Mouse (Mus musculus) adipose tissue, adult 10 weeks (tissue): ENCODE measurements around the gene AI182371. TPM values are rescaled to one million over a fixed set of nuclear protein-coding genes. Genes with fewer than 3 reads are reported as not detected.

Experiments used
- polyA plus RNA-seq: library from polyadenylated mRNA; stranded (reverse); fragments of 350-450 nt; fragmentation: Illumina TruSeq; extraction: RNeasy Lipid Tissue Mini Kit (QIAGEN cat#74804); gene quantifications from one replicate; pipeline ENCODE4 v1.2.3, GENCODE M21; 2014; ENCODE audit warnings: low read depth, low replicate concordance

Gene AI182371
- 0.47 TPM for polyA plus RNA-seq

DNA sequence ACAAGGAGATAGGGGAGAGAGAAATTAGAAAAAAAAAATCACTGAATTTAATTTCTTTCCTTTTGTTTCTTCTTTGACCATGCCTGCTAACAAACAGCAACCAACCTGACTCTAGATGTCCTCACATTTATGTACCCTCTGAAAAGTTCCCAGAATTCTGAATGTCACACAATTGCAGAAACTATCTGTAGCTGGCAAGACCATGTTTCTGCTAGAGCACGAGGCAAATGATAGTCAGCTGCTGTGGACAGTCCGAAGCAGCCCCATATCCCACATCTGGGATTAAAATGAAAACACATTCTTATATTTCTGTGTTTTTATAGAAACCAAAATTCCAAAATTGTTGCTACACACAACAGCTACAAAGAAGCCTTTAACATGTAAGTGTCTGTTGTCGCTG is at the start of gene AI182371:
AI182371 (minus strand) TSS at position 101 of the 400 bp plus-strand sequence.

DNA sequence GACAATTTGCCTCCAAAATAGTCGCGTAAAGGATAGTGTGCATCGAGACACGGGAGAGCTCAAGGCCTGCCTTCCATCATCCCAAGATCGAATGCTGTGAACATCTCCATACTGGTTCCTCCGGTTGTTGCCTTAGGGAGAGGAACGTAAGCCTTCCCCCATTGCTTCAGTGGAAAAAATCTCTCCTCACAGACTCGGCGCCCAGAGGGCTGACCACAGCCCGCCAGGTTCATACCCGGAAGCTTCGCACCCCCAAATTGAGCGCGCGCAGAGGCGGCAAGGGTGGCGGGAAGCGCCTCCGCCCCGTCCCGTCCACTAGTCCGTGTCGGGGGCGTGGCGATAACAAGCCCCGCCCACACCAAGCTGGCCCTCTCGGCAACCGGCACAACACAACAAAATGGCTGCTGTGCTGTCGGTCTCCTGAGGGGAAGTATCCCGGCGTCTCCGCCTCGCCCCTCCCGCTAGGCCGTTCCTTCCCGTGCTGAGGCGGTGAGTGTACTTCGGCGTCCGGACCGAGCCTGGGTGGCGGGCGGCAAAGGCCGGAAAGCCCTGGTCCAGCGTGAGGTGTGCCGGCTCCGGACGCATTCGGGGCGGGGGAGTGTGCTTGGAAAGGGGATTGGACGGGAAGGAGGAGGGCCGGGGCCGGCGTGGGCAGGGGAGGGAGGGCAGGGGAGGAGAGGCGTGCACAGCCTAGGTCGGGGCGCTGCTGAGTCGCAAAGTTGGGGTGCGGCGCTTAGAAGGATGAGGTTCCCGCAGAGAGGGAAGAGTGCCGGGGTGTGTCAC is 8.0 kb upstream of the AI182371 start, which contains the start of gene Cntrl:
Cntrl (plus strand) TSS at position 352 of the 783 bp plus-strand sequence.

GRCm38 (mm10) chr2:35061338-35061737 is 40.0 kb downstream of the AI182371 start, which contains the start of gene Hc:
Gene Hc, minus strand, starts transcription at chr2:35061438.

Other genes starting within 250 kb of the AI182371 start
- 13.7 TPM for gene Cutal, start 227.1 kb downstream of the AI182371 start, polyA plus RNA-seq
- gene Psmd5, start 226.6 kb downstream of the AI182371 start, polyA plus RNA-seq, result 31.7 TPM
- gene Phf19, start 187.5 kb downstream of the AI182371 start, polyA plus RNA-seq, result 10.8 TPM
- gene Traf1, start 139.8 kb downstream of the AI182371 start, polyA plus RNA-seq, result 4.2 TPM
- not detected for gene Hc, start 40.1 kb downstream of the AI182371 start, polyA plus RNA-seq
- 16.8 TPM for gene Cntrl, start 7.9 kb upstream of the AI182371 start, polyA plus RNA-seq
- gene Rab14, start 99.6 kb upstream of the AI182371 start, polyA plus RNA-seq, result 122 TPM
- gene Gsn, start 154.8 kb upstream of the AI182371 start, polyA plus RNA-seq, result 3,961 TPM
- 42.8 TPM for gene Stom, start 235.4 kb upstream of the AI182371 start, polyA plus RNA-seq